Mouse (Mus musculus) liver, embryonic 14.5 days (tissue): ENCODE results near the gene Fzr1. TPM values are rescaled to one million over a fixed set of nuclear protein-coding genes. Genes with fewer than 3 reads are reported as not detected.
A peak's percentile ranks its signal among the peaks of the same experiment; 100 is the strongest.

ENCODE experiments used
- ATAC-seq: fragments of 200-750 bp; cut with Nextera tagmentation; 2 replicates; pipeline ENCODE4 v1.8.0; 2017; ENCODE audit warnings: moderate number of reproducible peaks, mild to moderate bottlenecking, moderate library complexity; ENCODE audit not compliant: insufficient read depth
- DNase-seq, 3 experiments: peaks; one replicate each; pipeline ENCODE4 v3.0.0-alpha.2; 2012 to 2013; ENCODE audit warnings: low read depth in 3 of 3, low spot score in 3 of 3
- H3K27ac ChIP-seq: fragments of 300-500 bp; sonication (generic); 2 replicates; pipeline ENCODE4 v1.5.1; 2014; ENCODE audit warnings: moderate library complexity, mild to moderate bottlenecking, control low read depth, inconsistent platforms
- H3K27me3 ChIP-seq: fragments of 300-500 bp; sonication (generic); 2 replicates; pipeline ENCODE4 v1.6.1; 2014; ENCODE audit warnings: mild to moderate bottlenecking, low read length, moderate library complexity; ENCODE audit not compliant: control insufficient read depth, insufficient read depth
- H3K36me3 ChIP-seq: fragments of 300-500 bp; sonication (generic); replicated peaks from 2 replicates; pipeline ENCODE4 v1.6.1; 2014; ENCODE audit warnings: low read depth; ENCODE audit not compliant: control insufficient read depth, insufficient read depth
- H3K4me1 ChIP-seq, 2 experiments: fragments of 200-500 bp in 1 of 2; fragments of 300-500 bp in 1 of 2; sonication (generic) in 1 of 2; replicated peaks; 2 replicates each; pipeline ENCODE4 v1.6.1; 2012 to 2014; ENCODE audit warnings: antibody characterized with exemption in 1 of 2, inconsistent platforms in 1 of 2, low read length in 1 of 2; ENCODE audit not compliant: control insufficient read depth in 2 of 2, insufficient read depth in 2 of 2
- H3K4me2 ChIP-seq: fragments of 300-500 bp; sonication (generic); 2 replicates; pipeline ENCODE4 v1.6.1; 2014; ENCODE audit warnings: low read depth, mild to moderate bottlenecking, control low read depth, moderate library complexity
- H3K4me3 ChIP-seq, 2 experiments: fragments of 200-500 bp in 1 of 2; fragments of 300-500 bp in 1 of 2; sonication (generic) in 1 of 2; 2 replicates each; pipeline ENCODE4 v1.5.1; 2012 to 2014; ENCODE audit warnings: low read depth in 2 of 2, low read length in 2 of 2, mild to moderate bottlenecking in 2 of 2, control low read depth in 1 of 2, inconsistent platforms in 1 of 2, moderate library complexity in 1 of 2; ENCODE audit not compliant: insufficient read depth in 1 of 2
- H3K9ac ChIP-seq: fragments of 300-500 bp; sonication (generic); replicated peaks from 2 replicates; pipeline ENCODE4 v1.6.1; 2014; ENCODE audit warnings: mild to moderate bottlenecking, control low read depth, moderate library complexity
- H3K9me3 ChIP-seq: fragments of 300-500 bp; sonication (generic); 2 replicates; pipeline ENCODE4 v1.6.1; 2016; ENCODE audit warnings: low read length, mixed read lengths; ENCODE audit not compliant: control insufficient read depth
- CTCF ChIP-seq: IDR thresholded peaks from 2 replicates; pipeline ENCODE4 v1.5.1; 2016; ENCODE audit warnings: antibody characterized with exemption, low read depth, control low read depth
- EP300 ChIP-seq: IDR thresholded peaks from 2 replicates; pipeline ENCODE4 v1.6.1; 2016; ENCODE audit warnings: antibody characterized with exemption, low read depth
- WGBS: fragments of 180-500 bp; shearing (Covaris S2); extraction: QIAGEN DNeasy Blood & Tissue Kit; methylation state at CpG from one replicate; pipeline ENCODE4 v1.1.7; 2014; ENCODE audit not compliant: insufficient replicate concordance; 5-methylcytosine and 5-hydroxymethylcytosine counted together
- polyA plus RNA-seq, 2 experiments: library from polyadenylated mRNA; depleted of rRNA in 1 of 2; stranded (reverse) in 1 of 2; unstranded in 1 of 2; fragments of >200 nt; fragmentation: Nextera tagmentation in 1 of 2; extraction: Ambion mirVana in 1 of 2; gene quantifications; 2 replicates each; pipeline versions ENCODE4 v1.2.1 to v1.2.3; 2012 to 2014

Gene Fzr1
- polyA plus RNA-seq, 2 experiments = 73.1 to 80.5 TPM

DNA sequence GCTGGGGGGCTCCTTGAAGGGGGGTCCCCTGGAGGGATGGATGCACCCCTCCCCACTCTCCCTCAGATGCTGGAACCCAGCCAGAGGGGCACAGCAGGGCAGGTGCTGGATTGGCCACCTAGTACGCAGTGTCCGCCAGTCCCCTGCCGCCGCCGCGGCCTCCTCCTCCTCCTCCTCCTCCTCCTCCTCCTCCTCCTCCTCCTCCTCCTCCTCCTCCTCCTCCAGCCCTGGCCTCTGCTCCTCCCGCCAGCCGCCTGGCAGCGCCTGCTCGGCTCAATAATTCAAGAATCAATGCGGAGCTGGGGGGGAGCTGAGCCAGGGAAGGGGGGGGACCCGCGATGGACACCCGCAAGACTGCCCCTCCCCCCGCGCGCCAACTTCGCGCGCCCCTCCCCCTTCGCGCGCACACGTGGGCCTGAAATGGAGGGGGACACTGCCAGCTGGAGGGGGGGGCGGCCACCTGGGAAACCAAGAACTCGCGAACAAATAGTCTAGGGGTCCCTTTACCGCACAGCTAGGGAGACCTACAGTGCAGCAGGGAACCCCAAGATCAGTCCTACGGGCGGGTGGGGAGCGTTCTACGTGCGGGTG is 47.9 kb upstream of the Fzr1 start:
- Histone ChIP-seq H3K36me3 (no peaks in the 10 kb centered on the region), H3K27ac (no peak overlapping the region), H3K4me3 (peak overlapping the region; percentile 43 to 53), H3K4me1 (peaks cover 0 to 5% of the 10 kb centered on the region in 2 experiments; a peak in 2 of 4 replicates), H3K4me2 (peak overlapping the region; percentile 60), H3K27me3 (peaks cover 55% of the 10 kb centered on the region), H3K9me3 (no peaks in the 10 kb centered on the region), H3K9ac (peak overlapping the region; percentile 13; the same call in 1 of the 2 replicates)
- 3% methylated on average over 23 of the region's 33 CpGs for WGBS
- no peak for DNase-seq
- TF ChIP-seq EP300 (no peak), CTCF (no peak)
- ATAC-seq = no peak

DNA sequence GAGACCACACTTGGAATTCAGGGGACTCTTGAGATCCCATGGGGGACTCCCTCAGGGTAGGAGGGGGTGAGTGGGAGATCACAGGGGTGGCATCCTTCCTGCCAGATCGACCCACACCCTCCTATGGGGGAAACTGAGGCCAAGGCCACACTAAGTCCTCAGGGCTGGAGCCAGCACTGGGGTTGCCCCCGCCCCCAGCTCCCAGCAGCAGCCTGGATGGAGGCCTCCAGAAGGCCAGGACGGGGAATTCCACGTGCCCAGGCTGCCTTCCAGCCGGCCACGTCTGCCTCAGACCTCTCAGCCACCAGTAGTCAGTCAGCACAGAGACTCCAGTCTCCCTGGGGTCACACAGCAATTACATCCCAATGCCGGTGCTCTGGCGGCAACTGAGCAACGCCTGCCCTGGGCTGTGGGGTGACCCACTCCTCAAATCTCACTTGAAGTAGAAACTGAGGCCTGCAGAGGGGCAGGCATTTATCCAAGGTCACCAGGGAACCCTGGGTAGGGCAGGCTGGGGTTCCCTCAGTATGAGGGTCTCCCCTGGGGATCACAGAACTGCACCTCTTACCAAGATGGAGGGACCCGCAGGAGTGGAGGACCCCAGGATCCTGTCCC is 47.0 kb upstream of the Fzr1 start:
- no peak overlapping the region for H3K4me3 ChIP-seq
- H3K4me2 ChIP-seq = 0 out of 2 replicates have a peak overlapping the region, but pooled peaks have one; percentile 5
- H3K4me1 ChIP-seq = peaks cover 0 to 5% of the 10 kb centered on the region in 2 experiments; a peak in 2 of 4 replicates
- ATAC-seq = no peak
- no peak overlapping the region for H3K9ac ChIP-seq
- no peaks in the 10 kb centered on the region for H3K36me3 ChIP-seq
- H3K27me3 ChIP-seq = peaks cover 47% of the 10 kb centered on the region
- TF ChIP-seq EP300 = no peak
- TF ChIP-seq CTCF = no peak
- no peaks in the 10 kb centered on the region for H3K9me3 ChIP-seq
- H3K27ac ChIP-seq = no peak overlapping the region
- no peak for DNase-seq
- whole genome bisulfite sequencing = 50% methylated on average over 10 of the region's 10 CpGs

DNA sequence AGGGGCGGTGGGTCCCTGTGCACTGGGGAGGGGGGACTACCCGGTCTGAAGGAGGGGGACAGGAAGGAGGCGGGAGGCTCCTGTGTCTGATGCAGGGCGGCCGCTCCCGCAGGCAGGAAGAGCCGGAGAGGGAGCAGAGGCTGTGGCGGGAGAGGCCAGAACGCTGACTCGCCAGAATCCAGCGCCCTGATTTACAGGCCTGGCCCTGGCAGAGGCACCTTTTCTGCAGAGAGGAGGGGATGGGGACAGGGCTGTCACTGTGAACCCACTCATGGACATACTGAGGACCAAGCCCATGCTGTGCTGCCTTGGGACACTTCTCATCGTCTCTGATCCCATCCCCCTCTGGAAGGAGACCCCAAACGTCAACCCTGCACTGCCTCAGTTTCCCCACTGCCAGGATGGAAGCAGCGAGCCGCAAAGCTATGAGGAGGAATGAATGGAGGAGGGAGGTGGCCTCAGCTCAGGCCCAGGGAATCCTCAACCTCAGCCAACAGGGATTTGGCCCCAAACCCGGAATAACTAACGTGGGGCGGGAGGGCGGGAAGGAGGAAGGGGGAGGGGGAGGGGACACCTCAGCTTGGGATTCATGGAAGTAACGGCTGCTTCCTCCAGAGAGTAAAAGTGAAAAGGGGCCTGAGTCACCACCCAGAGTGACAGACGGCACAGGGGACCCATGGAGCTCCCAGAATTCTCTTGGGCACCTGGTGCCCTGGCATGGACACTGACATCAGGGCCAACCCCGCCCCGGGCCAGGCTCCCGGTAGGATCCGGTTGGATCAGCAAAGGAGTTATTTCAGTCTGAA is 46.1 kb upstream of the Fzr1 start:
- no peak overlapping the region for H3K27ac ChIP-seq
- peaks cover 0 to 5% of the 10 kb centered on the region in 2 experiments; a peak in 2 of 4 replicates for H3K4me1 ChIP-seq
- H3K9me3 ChIP-seq = no peaks in the 10 kb centered on the region
- H3K36me3 ChIP-seq = no peaks in the 10 kb centered on the region
- ATAC-seq (no peak), DNase-seq (no peak)
- TF ChIP-seq CTCF = no peak
- no peak for TF ChIP-seq EP300
- 0 out of 2 replicates have a peak overlapping the region, but pooled peaks have one; percentile 6 for H3K4me2 ChIP-seq
- no peak overlapping the region for H3K4me3 ChIP-seq
- no peak overlapping the region for H3K9ac ChIP-seq
- WGBS = 9% methylated on average over 25 of the region's 25 CpGs
- H3K27me3 ChIP-seq = peaks cover 47% of the 10 kb centered on the region

DNA sequence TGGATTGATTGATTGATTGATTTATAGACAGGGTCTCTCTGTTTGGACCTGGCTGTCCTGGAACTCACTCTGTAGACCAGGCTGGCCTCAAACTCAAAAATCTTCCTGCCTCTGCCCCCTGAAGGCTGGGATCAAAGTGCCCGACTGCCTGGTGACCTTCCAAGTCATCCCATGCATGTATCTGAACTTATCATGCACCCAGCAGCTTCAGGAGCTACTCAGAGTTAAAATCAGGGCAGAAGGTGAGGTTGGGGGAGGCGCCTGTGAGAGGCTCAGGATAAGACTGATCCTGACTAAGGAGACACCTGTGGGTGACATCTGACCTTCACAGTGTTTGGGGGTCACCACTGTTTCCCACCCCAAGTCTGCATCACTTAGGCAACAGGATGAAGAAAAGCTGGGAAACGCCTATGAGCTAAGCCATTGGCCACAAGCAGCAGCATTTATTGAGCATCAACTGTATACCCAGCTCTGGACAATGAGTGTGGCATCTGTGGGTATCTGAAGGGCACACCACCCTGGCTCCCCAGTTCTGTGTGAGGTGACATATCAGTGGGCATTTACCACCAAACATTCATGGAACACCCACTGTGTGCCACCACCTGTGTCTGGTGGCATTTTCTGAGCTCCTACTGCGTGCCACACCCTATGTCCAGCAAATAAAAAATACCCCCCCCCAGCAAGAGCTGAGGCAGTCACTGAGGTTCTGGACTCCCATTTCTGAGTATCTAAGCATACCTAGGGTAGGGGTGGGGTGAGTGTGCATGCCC is 45.3 kb upstream of the Fzr1 start:
- WGBS = 41% methylated on average over 4 of the region's 4 CpGs
- 0 out of 4 replicates have a peak, but pooled peaks cover 0 to 5% of the 10 kb centered on the region in 2 experiments for H3K4me1 ChIP-seq
- no peak for ATAC-seq
- H3K36me3 ChIP-seq = no peaks in the 10 kb centered on the region
- no peak overlapping the region for H3K27ac ChIP-seq
- peaks cover 46% of the 10 kb centered on the region for H3K27me3 ChIP-seq
- no peak overlapping the region for H3K4me3 ChIP-seq
- H3K4me2 ChIP-seq = no peak overlapping the region
- H3K9ac ChIP-seq = no peak overlapping the region
- no peak for TF ChIP-seq CTCF
- TF ChIP-seq EP300 = no peak
- no peaks in the 10 kb centered on the region for H3K9me3 ChIP-seq
- no peak for DNase-seq
